Mouse (Mus musculus) hindbrain, embryonic 16.5 days (tissue): ENCODE measurements around the gene Ctdsp1. TPM values are rescaled to one million over a fixed set of nuclear protein-coding genes. Genes with fewer than 3 reads are reported as not detected.

ENCODE experiments used
- ATAC-seq: fragments of 200-750 bp; cut with Nextera tagmentation; 2 replicates; pipeline ENCODE4 v1.8.0; 2017; ENCODE audit warnings: moderate TSS enrichment, moderate library complexity
- H3K27ac ChIP-seq: fragments of 300-500 bp; sonication (generic); 2 replicates; pipeline ENCODE4 v1.5.1; 2014; ENCODE audit warnings: low read depth, mild to moderate bottlenecking, control low read depth, low read length, moderate library complexity
- H3K27me3 ChIP-seq: fragments of 300-500 bp; sonication (generic); replicated peaks from 2 replicates; pipeline ENCODE4 v1.6.1; 2014; ENCODE audit warnings: low read length; ENCODE audit not compliant: control insufficient read depth, insufficient read depth
- H3K36me3 ChIP-seq: fragments of 300-500 bp; sonication (generic); 2 replicates; pipeline ENCODE4 v1.6.1; 2014; ENCODE audit warnings: mild to moderate bottlenecking, low read length, moderate library complexity, mixed read lengths; ENCODE audit not compliant: control insufficient read depth, insufficient read depth
- H3K4me1 ChIP-seq: fragments of 300-500 bp; sonication (generic); 2 replicates; pipeline ENCODE4 v1.6.1; 2014; ENCODE audit warnings: low read depth, low read length; ENCODE audit not compliant: control insufficient read depth, insufficient read depth
- H3K4me2 ChIP-seq: fragments of 300-500 bp; sonication (generic); 2 replicates; pipeline ENCODE4 v1.6.1; 2014; ENCODE audit warnings: mild to moderate bottlenecking, low read length, control low read depth, moderate library complexity
- H3K4me3 ChIP-seq: fragments of 300-500 bp; sonication (generic); 2 replicates; pipeline ENCODE4 v1.5.1; 2014; ENCODE audit warnings: mild to moderate bottlenecking, low read length, control low read depth, moderate library complexity
- H3K9ac ChIP-seq: fragments of 300-500 bp; sonication (generic); 2 replicates; pipeline ENCODE4 v1.6.1; 2014; ENCODE audit warnings: low read depth, mild to moderate bottlenecking, control low read depth, low read length, moderate library complexity
- H3K9me3 ChIP-seq: fragments of 300-500 bp; sonication (generic); 2 replicates; pipeline ENCODE4 v1.6.1; 2014; ENCODE audit warnings: mild to moderate bottlenecking, low read length, moderate library complexity; ENCODE audit not compliant: control insufficient read depth
- WGBS: fragments of 180-500 bp; shearing (Covaris S2); extraction: QIAGEN DNeasy Blood & Tissue Kit; methylation state at CpG from one replicate; pipeline ENCODE4 v1.1.7; 2014; 5-methylcytosine and 5-hydroxymethylcytosine counted together
- polyA plus RNA-seq: library from polyadenylated mRNA; unstranded; fragments of >200 nt; fragmentation: Nextera tagmentation; extraction: Ambion mirVana; gene quantifications from 2 replicates; pipeline ENCODE4 v1.2.1, GENCODE M21; 2015

Ctdsp1 gene
- polyA plus RNA-seq, 1 experiment from 2014 or later = 20.0 TPM

GRCm38 (mm10) chr1:74373372-74373771 is 17.9 kb upstream of the Ctdsp1 start:
- H3K9me3 ChIP-seq = no peaks in the 10 kb centered on the region
- 81% methylated on average over 4 of the region's 4 CpGs for WGBS
- no peak overlapping the region for H3K9ac ChIP-seq
- H3K4me3 ChIP-seq = no peak overlapping the region
- no peak for ATAC-seq
- H3K27ac ChIP-seq = no peak overlapping the region
- no peak overlapping the region for H3K4me2 ChIP-seq
- H3K36me3 ChIP-seq = no peaks in the 10 kb centered on the region
- H3K4me1 ChIP-seq = peaks cover under 1% of the 10 kb centered on the region; the same call in 1 of the 2 replicates
- H3K27me3 ChIP-seq = no peaks in the 10 kb centered on the region

GRCm38 (mm10) chr1:74374980-74375379 is 16.3 kb upstream of the Ctdsp1 start, which contains the start of gene Slc11a1:
Gene Slc11a1 (plus strand): TSS chr1:74375195.
- Histone ChIP-seq H3K4me2 (no peak within 1 kb of the TSS), H3K4me3 (no peak within 1 kb of the TSS), H3K9me3 (no peaks in the 10 kb centered on the region), H3K4me1 (no peaks in the 10 kb centered on the region), H3K27me3 (no peaks in the 10 kb centered on the region), H3K9ac (no peak within 1 kb of the TSS), H3K36me3 (no peaks in the 10 kb centered on the region), H3K27ac (no peak within 1 kb of the TSS)
- no peak for ATAC-seq
- 81% methylated on average over 8 of the region's 8 CpGs for WGBS

GRCm38 (mm10) chr1:74375561-74375960 is 15.7 kb upstream of the Ctdsp1 start:
- WGBS = 79% methylated on average over 10 of the region's 10 CpGs
- no peak overlapping the region for H3K9ac ChIP-seq
- no peaks in the 10 kb centered on the region for H3K27me3 ChIP-seq
- ATAC-seq = no peak
- no peaks in the 10 kb centered on the region for H3K9me3 ChIP-seq
- H3K27ac ChIP-seq = no peak overlapping the region
- no peak overlapping the region for H3K4me3 ChIP-seq
- H3K4me2 ChIP-seq = no peak overlapping the region
- H3K4me1 ChIP-seq = no peaks in the 10 kb centered on the region
- H3K36me3 ChIP-seq = no peaks in the 10 kb centered on the region

GRCm38 (mm10) chr1:74376396-74376795 is 14.9 kb upstream of the Ctdsp1 start:
- WGBS = 85% methylated on average over 4 of the region's 4 CpGs
- no peak overlapping the region for H3K4me3 ChIP-seq
- no peak overlapping the region for H3K4me2 ChIP-seq
- no peaks in the 10 kb centered on the region for H3K36me3 ChIP-seq
- H3K27ac ChIP-seq = no peak overlapping the region
- no peaks in the 10 kb centered on the region for H3K4me1 ChIP-seq
- no peaks in the 10 kb centered on the region for H3K27me3 ChIP-seq
- no peak; the same call in 1 of the 2 replicates for ATAC-seq
- no peak overlapping the region for H3K9ac ChIP-seq
- H3K9me3 ChIP-seq = no peaks in the 10 kb centered on the region

GRCm38 (mm10) chr1:74379058-74379504 is 12.2 kb upstream of the Ctdsp1 start:
- H3K4me1 ChIP-seq = no peaks in the 10 kb centered on the region
- no peaks in the 10 kb centered on the region for H3K36me3 ChIP-seq
- no peak overlapping the region for H3K27ac ChIP-seq
- no peak overlapping the region for H3K4me2 ChIP-seq
- ATAC-seq = no peak
- H3K9ac ChIP-seq = no peak overlapping the region
- no peak overlapping the region for H3K4me3 ChIP-seq
- H3K27me3 ChIP-seq = no peaks in the 10 kb centered on the region
- WGBS = 87% methylated on average over 7 of the region's 7 CpGs
- H3K9me3 ChIP-seq = no peaks in the 10 kb centered on the region

GRCm38 (mm10) chr1:74380484-74380883 is 10.8 kb upstream of the Ctdsp1 start:
- Histone ChIP-seq H3K9ac (no peak overlapping the region), H3K4me2 (no peak overlapping the region), H3K36me3 (no peaks in the 10 kb centered on the region), H3K27me3 (no peaks in the 10 kb centered on the region), H3K4me1 (no peaks in the 10 kb centered on the region), H3K4me3 (no peak overlapping the region), H3K9me3 (no peaks in the 10 kb centered on the region), H3K27ac (no peak overlapping the region)
- no peak for ATAC-seq
- WGBS = 89% methylated on average over 5 of the region's 5 CpGs

- 92% methylated on average over 10 of the region's 10 CpGs for WGBS
- no peak overlapping the region for H3K27ac ChIP-seq
Observed at GRCm38 (mm10) chr1:74381588-74382021, 9.7 kb upstream of the Ctdsp1 start.

GRCm38 (mm10) chr1:74383385-74383784 is 7.9 kb upstream of the Ctdsp1 start:
- no peak overlapping the region for H3K4me3 ChIP-seq
- no peak for ATAC-seq

More at GRCm38 (mm10) chr1:74381588-74382021, 9.7 kb upstream of the Ctdsp1 start:
- H3K27me3 ChIP-seq = no peaks in the 10 kb centered on the region
- no peak overlapping the region for H3K4me3 ChIP-seq
- no peak overlapping the region for H3K9ac ChIP-seq
- H3K36me3 ChIP-seq = no peaks in the 10 kb centered on the region
- no peak overlapping the region for H3K4me2 ChIP-seq
- no peaks in the 10 kb centered on the region for H3K9me3 ChIP-seq
- no peak for ATAC-seq
- peaks cover 2% of the 10 kb centered on the region; the same call in 1 of the 2 replicates for H3K4me1 ChIP-seq

GRCm38 (mm10) chr1:74384525-74384924 is 6.8 kb upstream of the Ctdsp1 start:
- Histone ChIP-seq H3K27ac (no peak overlapping the region), H3K4me3 (no peak overlapping the region), H3K4me1 (peaks cover 7% of the 10 kb centered on the region), H3K4me2 (no peak overlapping the region), H3K9me3 (no peaks in the 10 kb centered on the region), H3K9ac (no peak overlapping the region), H3K36me3 (no peaks in the 10 kb centered on the region), H3K27me3 (0 out of 2 replicates have a peak, but pooled peaks cover 3% of the 10 kb centered on the region)
- 92% methylated on average over 8 of the region's 8 CpGs for WGBS
- no peak for ATAC-seq

More at GRCm38 (mm10) chr1:74383385-74383784, 7.9 kb upstream of the Ctdsp1 start:
- WGBS = 88% methylated on average over 13 of the region's 13 CpGs
- peaks cover 7% of the 10 kb centered on the region for H3K4me1 ChIP-seq
- no peaks in the 10 kb centered on the region for H3K27me3 ChIP-seq
- H3K4me2 ChIP-seq = no peak overlapping the region
- no peaks in the 10 kb centered on the region for H3K9me3 ChIP-seq
- no peak overlapping the region for H3K27ac ChIP-seq
- H3K36me3 ChIP-seq = no peaks in the 10 kb centered on the region
- H3K9ac ChIP-seq = no peak overlapping the region
